Mouse (Mus musculus): ENCODE measurements around the gene Adprh.

DNA sequence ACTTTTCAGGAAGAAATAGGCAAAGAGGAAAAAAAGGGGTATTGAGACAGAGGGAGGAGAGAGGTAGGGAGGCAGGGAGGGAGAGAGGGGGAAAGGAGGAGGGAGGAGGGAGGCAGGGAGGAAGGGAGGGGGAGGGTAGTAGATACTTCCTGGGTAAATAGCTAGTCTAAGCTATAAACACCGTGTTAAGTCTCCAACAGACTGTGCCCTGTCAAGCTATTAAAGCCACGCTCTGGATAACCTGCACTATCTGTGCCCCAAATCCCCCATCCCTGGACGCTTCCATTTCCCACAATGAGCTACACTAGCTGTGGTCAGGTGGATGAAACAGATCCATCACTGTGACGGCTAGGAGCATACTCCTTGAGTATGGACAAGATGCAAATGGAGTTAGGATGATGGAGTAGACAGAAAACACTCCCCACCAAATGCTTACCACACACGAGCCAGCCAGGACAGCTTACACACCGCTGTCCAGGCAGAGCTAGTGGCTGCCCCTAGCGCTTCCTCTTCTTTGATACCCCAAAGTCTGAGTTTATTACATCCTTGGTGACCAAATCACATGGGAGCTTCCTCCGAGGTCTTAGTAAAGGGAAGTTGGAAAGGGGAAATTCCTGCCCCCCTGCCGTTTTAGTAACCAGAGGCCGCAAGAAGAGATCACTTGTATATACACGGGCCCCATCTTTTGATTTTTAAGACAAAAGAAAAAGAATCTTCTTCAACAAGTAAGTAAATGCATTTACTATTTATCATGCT, 4.5 kb upstream of the Adprh start:
- TF ChIP-seq CTCF (IDR thresholded peaks at IDR 0.05; ENCODE audit: control insufficient read depth, insufficient read depth, low read length) (no peak), POLR2A (IDR thresholded peaks at IDR 0.05; ENCODE audit: borderline replicate concordance, control insufficient read depth, low read depth, low read length) (no peak)

Measured in bone marrow, adult 2 months (tissue).